10 mouse cellular contexts compared by ENCODE assay signal in genomic region chr15:83065543-83065942, GRCm38 (mm10). TPM values are rescaled to one million over a fixed set of nuclear protein-coding genes. Genes with fewer than 3 reads are reported as not detected.
A peak's percentile ranks its signal among the peaks of the same experiment; 100 is the strongest.
DNase-seq lines count a peak whose midpoint lies in the region; ATAC-seq and TF ChIP-seq lines count a peak whose summit lies in the region.
"Had no signal": no experiment of that assay in that cellular context is flagged by ENCODE, and none has a peak within 500 bp of the region (broad histone marks: within the 10 kb centered on the region; RNA-seq: fewer than 3 reads in every experiment).

No protein-coding gene starts in this region.

- H3K36me3 ChIP-seq in hindbrain, postnatal 0 days (ENCODE audit: insufficient read depth, low read length), result no peaks in the 10 kb centered on the region
- H3K36me3 ChIP-seq in hindbrain, embryonic 16.5 days (ENCODE audit: control insufficient read depth, insufficient read depth, low read length), result no peaks in the 10 kb centered on the region
- H3K36me3 ChIP-seq in lung, embryonic 16.5 days (ENCODE audit: control insufficient read depth, insufficient read depth, low read length), result no peaks in the 10 kb centered on the region
- H3K36me3 ChIP-seq in intestine, embryonic 15.5 days, result no peaks in the 10 kb centered on the region
- H3K36me3 ChIP-seq: liver, embryonic 13.5 days had no signal

- peak; percentile 74 for DNase-seq in hindbrain, postnatal 0 days (ENCODE audit: low spot score)
- DNase-seq in adrenal gland, adult (ENCODE audit: inconsistent age in 2 of 2, low spot score in 1 of 2), result peak; percentile 70 to 93
- DNase-seq in heart, postnatal 36 days, result peak; percentile 31 to 56
- DNase-seq in urinary bladder, adult 18-20 months (ENCODE audit: low spot score in 2 of 2), result no peak
- no peak for DNase-seq in retina, embryonic 14.5 days (ENCODE audit: low spot score)
- DNase-seq: liver, embryonic 13.5 days had no signal

- H3K4me3 ChIP-seq in hindbrain, postnatal 0 days (ENCODE audit: low read length), result no peak overlapping the region
- no peak overlapping the region for H3K4me3 ChIP-seq in hindbrain, embryonic 16.5 days (ENCODE audit: low read length)
- no peak overlapping the region for H3K4me3 ChIP-seq in lung, embryonic 16.5 days (ENCODE audit: low read length)
- H3K4me3 ChIP-seq in intestine, embryonic 15.5 days (replicated peaks), result no peak overlapping the region
- H3K4me3 ChIP-seq: erythroblast, embryonic 14.5 days; liver, embryonic 13.5 days had no signal

- no peaks in the 10 kb centered on the region for H3K4me1 ChIP-seq in hindbrain, postnatal 0 days (ENCODE audit: insufficient read depth, low read length)
- H3K4me1 ChIP-seq in hindbrain, embryonic 16.5 days (ENCODE audit: control insufficient read depth, insufficient read depth, low read depth, low read length), result no peaks in the 10 kb centered on the region; the same call in 1 of the 2 replicates
- H3K4me1 ChIP-seq in lung, embryonic 16.5 days (replicated peaks; ENCODE audit: control insufficient read depth, insufficient read depth, low read length), result peaks cover 2% of the 10 kb centered on the region; the same call in 1 of the 2 replicates
- no peaks in the 10 kb centered on the region for H3K4me1 ChIP-seq in intestine, embryonic 15.5 days (replicated peaks)

- 35% methylated on average over 4 of the region's 4 CpGs for WGBS in hindbrain, postnatal 0 days
- WGBS in hindbrain, embryonic 16.5 days, result 65% methylated on average over 4 of the region's 4 CpGs
- 34% methylated on average over 4 of the region's 4 CpGs for WGBS in lung, embryonic 16.5 days
- WGBS in intestine, embryonic 15.5 days, result 63% methylated on average over 4 of the region's 4 CpGs

- intact Hi-C loops in heart, postnatal 36 days (cut with DNase I), result no loop called here

- no peaks in the 10 kb centered on the region for H3K27me3 ChIP-seq in hindbrain, postnatal 0 days (ENCODE audit: insufficient read depth, low read length)
- no peaks in the 10 kb centered on the region for H3K27me3 ChIP-seq in hindbrain, embryonic 16.5 days (replicated peaks; ENCODE audit: control insufficient read depth, insufficient read depth, low read length)
- no peaks in the 10 kb centered on the region for H3K27me3 ChIP-seq in lung, embryonic 16.5 days (ENCODE audit: control insufficient read depth, insufficient read depth, low read depth, low read length)
- H3K27me3 ChIP-seq in intestine, embryonic 15.5 days (replicated peaks), result no peaks in the 10 kb centered on the region

- H3K27ac ChIP-seq in hindbrain, postnatal 0 days, result no peak overlapping the region
- no peak overlapping the region for H3K27ac ChIP-seq in hindbrain, embryonic 16.5 days (ENCODE audit: low read depth, low read length)
- H3K27ac ChIP-seq in lung, embryonic 16.5 days (ENCODE audit: low read length), result 0 out of 2 replicates have a peak overlapping the region, but pooled peaks have one; percentile 9
- no peak overlapping the region for H3K27ac ChIP-seq in intestine, embryonic 15.5 days
- H3K27ac ChIP-seq: liver, embryonic 13.5 days had no signal

- no peaks in the 10 kb centered on the region for H3K9me3 ChIP-seq in hindbrain, postnatal 0 days (ENCODE audit: low read length)
- H3K9me3 ChIP-seq in hindbrain, embryonic 16.5 days (ENCODE audit: control insufficient read depth, low read length), result no peaks in the 10 kb centered on the region
- no peaks in the 10 kb centered on the region for H3K9me3 ChIP-seq in lung, embryonic 16.5 days (ENCODE audit: control insufficient read depth, low read length)
- H3K9me3 ChIP-seq in intestine, embryonic 15.5 days, result no peaks in the 10 kb centered on the region
- H3K9me3 ChIP-seq: liver, embryonic 13.5 days had no signal

- no peak for ATAC-seq in hindbrain, postnatal 0 days
- no peak for ATAC-seq in hindbrain, embryonic 16.5 days
- ATAC-seq in lung, embryonic 16.5 days (ENCODE audit: low read depth), result no peak
- no peak for ATAC-seq in intestine, embryonic 15.5 days

- TF ChIP-seq CTCF in hindbrain, postnatal 0 days (IDR thresholded peaks at IDR 0.05; ENCODE audit: low read depth), result no peak

- no peak overlapping the region for H3K9ac ChIP-seq in hindbrain, postnatal 0 days (replicated peaks; ENCODE audit: low read length)
- no peak overlapping the region for H3K9ac ChIP-seq in hindbrain, embryonic 16.5 days (ENCODE audit: low read depth, low read length)
- no peak overlapping the region for H3K9ac ChIP-seq in lung, embryonic 16.5 days (ENCODE audit: low read length)
- H3K9ac ChIP-seq in intestine, embryonic 15.5 days, result no peak overlapping the region
- H3K9ac ChIP-seq: liver, embryonic 13.5 days had no signal

- H3K4me2 ChIP-seq in hindbrain, postnatal 0 days (ENCODE audit: low read depth, low read length), result no peak overlapping the region
- no peak overlapping the region for H3K4me2 ChIP-seq in hindbrain, embryonic 16.5 days (ENCODE audit: low read length)
- H3K4me2 ChIP-seq in lung, embryonic 16.5 days (ENCODE audit: low read depth, low read length), result no peak overlapping the region
- no peak overlapping the region for H3K4me2 ChIP-seq in intestine, embryonic 15.5 days (replicated peaks)
- H3K4me2 ChIP-seq: liver, embryonic 13.5 days had no signal

RNA-seq across cellular contexts. Expression of gene Serhl, which starts 23.8 kb away (rescaled TPM):
- total RNA-seq in hindbrain, postnatal 0 days (2014; rRNA removed), result 12.6 and 12.9 TPM in 2 replicates
- 37.4 and 38.5 TPM in 2 replicates for polyA plus RNA-seq in hindbrain, postnatal 0 days (2015; fragmentation: Nextera tagmentation; extraction: Ambion mirVana)
- 34.2 and 36.4 TPM in 2 replicates for polyA plus RNA-seq in hindbrain, embryonic 16.5 days (2015; fragmentation: Nextera tagmentation; extraction: Ambion mirVana)
- 10 to 100 TPM; 43.6 to 46.5 TPM for total RNA-seq in heart, postnatal 36 days (2021)
- polyA plus RNA-seq in lung, embryonic 16.5 days (2015; fragmentation: Nextera tagmentation; extraction: Ambion mirVana), result 69.4 and 70.8 TPM in 2 replicates
- polyA plus RNA-seq in intestine, embryonic 15.5 days (2015; fragmentation: Nextera tagmentation; extraction: Ambion mirVana), result 56.3 and 61.7 TPM in 2 replicates

RNA-seq across cellular contexts. Expression of gene Nfam1, which starts 32.4 kb away (rescaled TPM):
- 1.7 and 3.3 TPM in 2 replicates for total RNA-seq in hindbrain, postnatal 0 days (2014; rRNA removed)
- polyA plus RNA-seq in hindbrain, postnatal 0 days (2015; fragmentation: Nextera tagmentation; extraction: Ambion mirVana), result 1.7 and 1.8 TPM in 2 replicates
- polyA plus RNA-seq in hindbrain, embryonic 16.5 days (2015; fragmentation: Nextera tagmentation; extraction: Ambion mirVana), result 2.2 and 2.5 TPM in 2 replicates
- 1 to 10 TPM; 2.3 to 4.4 TPM for total RNA-seq in heart, postnatal 36 days (2021)
- 4.3 and 4.7 TPM in 2 replicates for polyA plus RNA-seq in lung, embryonic 16.5 days (2015; fragmentation: Nextera tagmentation; extraction: Ambion mirVana)
- polyA plus RNA-seq in intestine, embryonic 15.5 days (2015; fragmentation: Nextera tagmentation; extraction: Ambion mirVana), result 3.7 and 3.8 TPM in 2 replicates

RNA-seq across cellular contexts. Expression of gene Rrp7a, which starts 57.1 kb away (rescaled TPM):
- 157 and 207 TPM in 2 replicates for total RNA-seq in hindbrain, postnatal 0 days (2014; rRNA removed)
- polyA plus RNA-seq in hindbrain, postnatal 0 days (2015; fragmentation: Nextera tagmentation; extraction: Ambion mirVana), result 69.4 and 74.4 TPM in 2 replicates
- 78.2 and 93.9 TPM in 2 replicates for polyA plus RNA-seq in hindbrain, embryonic 16.5 days (2015; fragmentation: Nextera tagmentation; extraction: Ambion mirVana)
- 10 to 100 TPM; 42.3 to 42.8 TPM for total RNA-seq in heart, postnatal 36 days (2021)
- polyA plus RNA-seq in lung, embryonic 16.5 days (2015; fragmentation: Nextera tagmentation; extraction: Ambion mirVana), result 62.9 and 66.2 TPM in 2 replicates
- 64.0 and 66.7 TPM in 2 replicates for polyA plus RNA-seq in intestine, embryonic 15.5 days (2015; fragmentation: Nextera tagmentation; extraction: Ambion mirVana)

Comparison
In these comparisons a context has a peak if more than half of its experiments do, and no peak if none do; other contexts are left out.
1. DNase-seq: peak in hindbrain, postnatal 0 days (single experiment), adrenal gland, adult (2 of 2) and heart, postnatal 36 days (2 of 2); none in urinary bladder, adult 18-20 months (0 of 2) and retina, embryonic 14.5 days (single experiment).